In genomic region chr7:141523007-141523406, GRCm38 (mm10) we compare ENCODE assay signal across 23 mouse cellular contexts. TPM values are rescaled to one million over a fixed set of nuclear protein-coding genes. Genes with fewer than 3 reads are reported as not detected.
DNase-seq lines count a peak whose midpoint lies in the region; ATAC-seq and TF ChIP-seq lines count a peak whose summit lies in the region.
"Had no signal": no experiment of that assay in that cellular context is flagged by ENCODE, and none has a peak within 500 bp of the region (broad histone marks: within the 10 kb centered on the region; RNA-seq: fewer than 3 reads in every experiment).

No protein-coding gene starts in this region.

- H3K9me3 ChIP-seq in heart, embryonic 10.5 days = no peaks in the 10 kb centered on the region
- H3K9me3 ChIP-seq in heart, embryonic 11.5 days (replicated peaks; ENCODE audit: control insufficient read depth, low read length) = no peaks in the 10 kb centered on the region
- H3K9me3 ChIP-seq in liver, postnatal 0 days (ENCODE audit: low read length) = no peaks in the 10 kb centered on the region
- no peaks in the 10 kb centered on the region for H3K9me3 ChIP-seq in liver, embryonic 11.5 days (ENCODE audit: control insufficient read depth, low read length)
- H3K9me3 ChIP-seq: hindbrain, embryonic 12.5 days; limb, embryonic 12.5 days; midbrain, embryonic 12.5 days; neural tube, embryonic 13.5 days had no signal

- H3K4me3 ChIP-seq in heart, embryonic 10.5 days = no peak overlapping the region
- H3K4me3 ChIP-seq in heart, embryonic 11.5 days (ENCODE audit: low read depth, low read length) = no peak overlapping the region
- no peak overlapping the region for H3K4me3 ChIP-seq in liver, postnatal 0 days (ENCODE audit: low read depth, low read length)
- H3K4me3 ChIP-seq in liver, embryonic 11.5 days (ENCODE audit: low read depth, low read length) = no peak overlapping the region
- H3K4me3 ChIP-seq: hindbrain, embryonic 12.5 days; layer of hippocampus, adult 2 months; limb, embryonic 12.5 days; midbrain, embryonic 12.5 days; neural tube, embryonic 13.5 days had no signal

- peak; percentile 26; the same call in 1 of the 2 replicates for TF ChIP-seq CTCF in liver, postnatal 0 days (IDR thresholded peaks at IDR 0.05; ENCODE audit: low read depth)

- no peak for TF ChIP-seq EP300 in liver, postnatal 0 days (IDR thresholded peaks at IDR 0.05; ENCODE audit: low read depth)

- no peaks in the 10 kb centered on the region for H3K27me3 ChIP-seq in heart, embryonic 10.5 days (ENCODE audit: insufficient read depth, poor library complexity, severe bottlenecking)
- H3K27me3 ChIP-seq in heart, embryonic 11.5 days (ENCODE audit: control insufficient read depth, insufficient read depth, low read length) = no peaks in the 10 kb centered on the region
- H3K27me3 ChIP-seq in liver, postnatal 0 days (ENCODE audit: insufficient read depth, low read length) = no peaks in the 10 kb centered on the region
- H3K27me3 ChIP-seq in liver, embryonic 11.5 days (replicated peaks; ENCODE audit: control insufficient read depth, insufficient read depth, low read length) = no peaks in the 10 kb centered on the region
- H3K27me3 ChIP-seq: hindbrain, embryonic 12.5 days; limb, embryonic 12.5 days; midbrain, embryonic 12.5 days; neural tube, embryonic 13.5 days had no signal

- no peak overlapping the region for H3K4me2 ChIP-seq in heart, embryonic 11.5 days
- no peak overlapping the region for H3K4me2 ChIP-seq in liver, postnatal 0 days (ENCODE audit: low read depth, low read length)
- H3K4me2 ChIP-seq in liver, embryonic 11.5 days = no peak overlapping the region
- H3K4me2 ChIP-seq: hindbrain, embryonic 12.5 days; limb, embryonic 12.5 days; midbrain, embryonic 12.5 days; neural tube, embryonic 13.5 days had no signal

- peaks cover 29% of the 10 kb centered on the region for H3K36me3 ChIP-seq in heart, embryonic 10.5 days
- H3K36me3 ChIP-seq in heart, embryonic 11.5 days (ENCODE audit: control insufficient read depth, insufficient read depth, low read length) = peaks cover 5% of the 10 kb centered on the region; the same call in 1 of the 2 replicates
- H3K36me3 ChIP-seq in liver, postnatal 0 days (replicated peaks; ENCODE audit: insufficient read depth, low read length) = peaks cover 7% of the 10 kb centered on the region; the same call in 1 of the 2 replicates
- peaks cover 4% of the 10 kb centered on the region; the same call in 1 of the 2 replicates for H3K36me3 ChIP-seq in liver, embryonic 11.5 days (ENCODE audit: control insufficient read depth, insufficient read depth, low read length)

- DNase-seq in heart, embryonic 10.5 days (ENCODE audit: low spot score) = no peak
- no peak for DNase-seq in liver, postnatal 0 days
- no peak for DNase-seq in liver, embryonic 11.5 days (ENCODE audit: low spot score)
- DNase-seq in brain, adult 2 months (ENCODE audit: low read depth, low spot score) = peak; percentile 33
- peak; percentile 9 for DNase-seq in retina, postnatal 1 day
- no peak for DNase-seq in layer of hippocampus, adult 11-12 months (ENCODE audit: low spot score)
- DNase-seq: adrenal gland, postnatal 14 days; forebrain, postnatal 0 days; gastrocnemius, postnatal 14 days; heart, adult 11 months; kidney, adult 2 months; kidney, postnatal 14 days; lung, postnatal 10 days; right cerebral cortex, adult 18-20 months; right cerebral cortex, postnatal 4 days; thymus, postnatal 14 days had no signal

- peaks cover 22% of the 10 kb centered on the region for H3K4me1 ChIP-seq in heart, embryonic 10.5 days
- H3K4me1 ChIP-seq in heart, embryonic 11.5 days (ENCODE audit: control insufficient read depth, insufficient read depth, low read length) = peaks cover 13% of the 10 kb centered on the region
- peaks cover 6% of the 10 kb centered on the region; the same call in 1 of the 2 replicates for H3K4me1 ChIP-seq in liver, postnatal 0 days (ENCODE audit: insufficient read depth)
- peaks cover 11% of the 10 kb centered on the region for H3K4me1 ChIP-seq in liver, embryonic 11.5 days (replicated peaks; ENCODE audit: control insufficient read depth, insufficient read depth, low read length)
- H3K4me1 ChIP-seq: hindbrain, embryonic 12.5 days; limb, embryonic 12.5 days; midbrain, embryonic 12.5 days had no signal

- 0 out of 2 replicates have a peak overlapping the region, but pooled peaks have one; percentile 7 for H3K27ac ChIP-seq in heart, embryonic 10.5 days
- no peak overlapping the region for H3K27ac ChIP-seq in heart, embryonic 11.5 days (ENCODE audit: low read depth, low read length)
- H3K27ac ChIP-seq in liver, postnatal 0 days (ENCODE audit: low read depth) = no peak overlapping the region
- no peak overlapping the region for H3K27ac ChIP-seq in liver, embryonic 11.5 days (ENCODE audit: low read depth, low read length)
- H3K27ac ChIP-seq: hindbrain, embryonic 12.5 days; layer of hippocampus, adult 2 months; limb, embryonic 12.5 days; midbrain, embryonic 12.5 days; neural tube, embryonic 13.5 days had no signal

- ATAC-seq in heart, embryonic 11.5 days (replicated peaks; ENCODE audit: insufficient number of reproducible peaks, low FRiP score, low TSS enrichment) = no peak
- ATAC-seq in liver, postnatal 0 days = no peak
- no peak for ATAC-seq in liver, embryonic 11.5 days (replicated peaks; ENCODE audit: low FRiP score)
- ATAC-seq: forebrain, postnatal 0 days; inflammation-experienced regulatory T-cells, adult 6 months had no signal

- 44% methylated on average over 4 of the region's 4 CpGs for WGBS in heart, embryonic 10.5 days
- 50% methylated on average over 4 of the region's 4 CpGs for WGBS in heart, embryonic 11.5 days (ENCODE audit: insufficient replicate concordance)
- WGBS in liver, postnatal 0 days (ENCODE audit: insufficient replicate concordance) = 49% methylated on average over 4 of the region's 4 CpGs
- WGBS in liver, embryonic 11.5 days = 63% methylated on average over 4 of the region's 4 CpGs

- H3K9ac ChIP-seq in heart, embryonic 11.5 days (ENCODE audit: low read depth, low read length) = no peak overlapping the region
- no peak overlapping the region for H3K9ac ChIP-seq in liver, postnatal 0 days (replicated peaks)
- no peak overlapping the region for H3K9ac ChIP-seq in liver, embryonic 11.5 days (ENCODE audit: low read depth, low read length)
- H3K9ac ChIP-seq: forebrain, postnatal 0 days; hindbrain, embryonic 12.5 days; limb, embryonic 12.5 days; midbrain, embryonic 12.5 days had no signal

RNA-seq across cellular contexts. Expression of gene Chid1, which starts 16.6 kb away (rescaled TPM):
- 40.5 and 45.3 TPM in 2 replicates for polyA plus RNA-seq in heart, embryonic 10.5 days (2016; fragmentation: Nextera tagmentation; extraction: Ambion mirVana)
- 35.0 and 46.7 TPM in 2 replicates for polyA plus RNA-seq in heart, embryonic 11.5 days (2014; fragmentation: Nextera tagmentation; extraction: Ambion mirVana)
- 12.6 and 14.7 TPM in 2 replicates for polyA plus RNA-seq in liver, postnatal 0 days (2015; fragmentation: Nextera tagmentation; extraction: Ambion mirVana)
- polyA plus RNA-seq in liver, embryonic 11.5 days (2014; fragmentation: Nextera tagmentation; extraction: Ambion mirVana) = 39.2 and 48.1 TPM in 2 replicates

RNA-seq across cellular contexts. Expression of gene Ap2a2, which starts 39.0 kb away (rescaled TPM):
- 79.5 and 79.9 TPM in 2 replicates for polyA plus RNA-seq in heart, embryonic 10.5 days (2016; fragmentation: Nextera tagmentation; extraction: Ambion mirVana)
- 53.0 and 66.8 TPM in 2 replicates for polyA plus RNA-seq in heart, embryonic 11.5 days (2014; fragmentation: Nextera tagmentation; extraction: Ambion mirVana)
- polyA plus RNA-seq in liver, postnatal 0 days (2015; fragmentation: Nextera tagmentation; extraction: Ambion mirVana) = 27.8 and 33.8 TPM in 2 replicates
- 94.4 and 102 TPM in 2 replicates for polyA plus RNA-seq in liver, embryonic 11.5 days (2014; fragmentation: Nextera tagmentation; extraction: Ambion mirVana)

RNA-seq across cellular contexts. Expression of gene Tspan4, which starts 48.0 kb away (rescaled TPM):
- 69.0 and 70.8 TPM in 2 replicates for polyA plus RNA-seq in heart, embryonic 10.5 days (2016; fragmentation: Nextera tagmentation; extraction: Ambion mirVana)
- 58.9 and 69.1 TPM in 2 replicates for polyA plus RNA-seq in heart, embryonic 11.5 days (2014; fragmentation: Nextera tagmentation; extraction: Ambion mirVana)
- polyA plus RNA-seq in liver, postnatal 0 days (2015; fragmentation: Nextera tagmentation; extraction: Ambion mirVana) = 72.2 and 77.0 TPM in 2 replicates
- 77.9 and 78.2 TPM in 2 replicates for polyA plus RNA-seq in liver, embryonic 11.5 days (2014; fragmentation: Nextera tagmentation; extraction: Ambion mirVana)

RNA-seq across cellular contexts. Expression of gene Polr2l, which starts 48.1 kb away (rescaled TPM):
- polyA plus RNA-seq in heart, embryonic 10.5 days (2016; fragmentation: Nextera tagmentation; extraction: Ambion mirVana) = 73.2 and 74.5 TPM in 2 replicates
- 71.5 and 72.9 TPM in 2 replicates for polyA plus RNA-seq in heart, embryonic 11.5 days (2014; fragmentation: Nextera tagmentation; extraction: Ambion mirVana)
- 41.8 and 45.1 TPM in 2 replicates for polyA plus RNA-seq in liver, postnatal 0 days (2015; fragmentation: Nextera tagmentation; extraction: Ambion mirVana)
- polyA plus RNA-seq in liver, embryonic 11.5 days (2014; fragmentation: Nextera tagmentation; extraction: Ambion mirVana) = 95.3 and 104 TPM in 2 replicates

RNA-seq across cellular contexts. Expression of gene Cd151, which starts 55.8 kb away (rescaled TPM):
- polyA plus RNA-seq in heart, embryonic 10.5 days (2016; fragmentation: Nextera tagmentation; extraction: Ambion mirVana) = 23.1 and 38.2 TPM in 2 replicates
- 61.3 and 101 TPM in 2 replicates for polyA plus RNA-seq in heart, embryonic 11.5 days (2014; fragmentation: Nextera tagmentation; extraction: Ambion mirVana)
- polyA plus RNA-seq in liver, postnatal 0 days (2015; fragmentation: Nextera tagmentation; extraction: Ambion mirVana) = 5.1 and 6.6 TPM in 2 replicates
- 20.6 and 22.3 TPM in 2 replicates for polyA plus RNA-seq in liver, embryonic 11.5 days (2014; fragmentation: Nextera tagmentation; extraction: Ambion mirVana)

Comparison
In these comparisons a context has a peak if more than half of its experiments do, and no peak if none do; other contexts are left out.
1. DNase-seq: peak in brain, adult 2 months (single experiment) and retina, postnatal 1 day (single experiment); none in heart, embryonic 10.5 days (single experiment), liver, postnatal 0 days (single experiment), liver, embryonic 11.5 days (single experiment) and layer of hippocampus, adult 11-12 months (single experiment).